Comparison of ENCODE assay signal across 8 mouse cellular contexts in genomic region chr3:98013086-98013400, GRCm38 (mm10). TPM values are rescaled to one million over a fixed set of nuclear protein-coding genes. Genes with fewer than 3 reads are reported as not detected.
A peak's percentile ranks its signal among the peaks of the same experiment; 100 is the strongest.
DNase-seq lines count a peak whose midpoint lies in the region; ATAC-seq and TF ChIP-seq lines count a peak whose summit lies in the region.

No protein-coding gene starts in this region.

- no peak overlapping the region for H3K27ac ChIP-seq in lung, embryonic 16.5 days (ENCODE audit: low read length)
- no peak overlapping the region for H3K27ac ChIP-seq in limb, embryonic 13.5 days
- H3K27ac ChIP-seq in olfactory bulb, adult 2 months (ENCODE audit: insufficient read depth, low read depth, low read length) = no peak overlapping the region

- no peak for TF ChIP-seq POLR2A in olfactory bulb, adult 2 months (IDR thresholded peaks at IDR 0.05; ENCODE audit: insufficient read depth, low read depth, low read length)

- H3K9me3 ChIP-seq in lung, embryonic 16.5 days (ENCODE audit: control insufficient read depth, low read length) = no peaks in the 10 kb centered on the region
- H3K9me3 ChIP-seq in erythroblast, embryonic 14.5 days (ENCODE audit: control insufficient read depth, low read length) = no peaks in the 10 kb centered on the region
- no peaks in the 10 kb centered on the region for H3K9me3 ChIP-seq in limb, embryonic 13.5 days

- intact Hi-C loops in left cerebral cortex, postnatal 25 days (cut with DNase I) = loop anchor here (5.0 kb wide), 2 partner anchors 71 to 104 kb away; no protein-coding TSS in a partner anchor

- H3K9ac ChIP-seq in lung, embryonic 16.5 days (ENCODE audit: low read length) = peak overlapping the region; percentile 70
- H3K9ac ChIP-seq in limb, embryonic 13.5 days = peak overlapping the region; percentile 99

- peaks cover 23% of the 10 kb centered on the region for H3K4me1 ChIP-seq in lung, embryonic 16.5 days (replicated peaks; ENCODE audit: control insufficient read depth, insufficient read depth, low read length)
- H3K4me1 ChIP-seq in erythroblast, embryonic 14.5 days (ENCODE audit: control insufficient read depth) = peaks cover 38% of the 10 kb centered on the region
- H3K4me1 ChIP-seq in limb, embryonic 13.5 days = peaks cover 36% of the 10 kb centered on the region
- H3K4me1 ChIP-seq in olfactory bulb, adult 2 months (ENCODE audit: control insufficient read depth, insufficient read depth, low read length) = peaks cover 9% of the 10 kb centered on the region; the same call in 1 of the 2 replicates

- 0% methylated on average over 18 of the region's 18 CpGs for WGBS in lung, embryonic 16.5 days
- 0% methylated on average over 18 of the region's 18 CpGs for whole genome bisulfite sequencing in limb, embryonic 13.5 days
- under 1% methylated on average over 18 of the region's 18 CpGs for WGBS in olfactory bulb, adult 2 months

- H3K4me3 ChIP-seq in lung, embryonic 16.5 days (ENCODE audit: low read length) = peak overlapping the region; percentile 88
- peak overlapping the region; percentile 84 for H3K4me3 ChIP-seq in erythroblast, embryonic 14.5 days (replicated peaks)
- H3K4me3 ChIP-seq in limb, embryonic 13.5 days = peak overlapping the region; percentile 95
- H3K4me3 ChIP-seq in olfactory bulb, adult 2 months (ENCODE audit: insufficient read depth, low read depth, low read length) = peak overlapping the region; percentile 82

- DNase-seq in lung, postnatal 25 days (ENCODE audit: low spot score) = no peak
- DNase-seq in left cerebral cortex, postnatal 25 days (ENCODE audit: low spot score in 2 of 2) = no peak
- no peak for DNase-seq in adrenal gland, adult 2 months
- DNase-seq in adrenal gland, adult 18-20 months (ENCODE audit: low spot score in 2 of 2) = no peak

- peak overlapping the region; percentile 73 for H3K4me2 ChIP-seq in lung, embryonic 16.5 days (ENCODE audit: low read depth, low read length)
- peak overlapping the region; percentile 74 for H3K4me2 ChIP-seq in limb, embryonic 13.5 days (replicated peaks)

- TF ChIP-seq CTCF in olfactory bulb, adult 2 months (IDR thresholded peaks at IDR 0.05; ENCODE audit: insufficient read depth, low read depth, low read length) = no peak

- H3K27me3 ChIP-seq in lung, embryonic 16.5 days (ENCODE audit: control insufficient read depth, insufficient read depth, low read depth, low read length) = no peaks in the 10 kb centered on the region
- peaks cover 3% of the 10 kb centered on the region; the same call in 1 of the 2 replicates for H3K27me3 ChIP-seq in erythroblast, embryonic 14.5 days (ENCODE audit: control insufficient read depth)
- no peaks in the 10 kb centered on the region for H3K27me3 ChIP-seq in limb, embryonic 13.5 days

- ATAC-seq in lung, embryonic 16.5 days (ENCODE audit: low read depth) = no peak
- no peak; the same call in 1 of the 2 replicates for ATAC-seq in limb, embryonic 13.5 days (ENCODE audit: low FRiP score, low read depth)

- H3K36me3 ChIP-seq in lung, embryonic 16.5 days (ENCODE audit: control insufficient read depth, insufficient read depth, low read length) = no peaks in the 10 kb centered on the region
- H3K36me3 ChIP-seq in erythroblast, embryonic 14.5 days (ENCODE audit: control insufficient read depth) = no peaks in the 10 kb centered on the region
- no peaks in the 10 kb centered on the region for H3K36me3 ChIP-seq in limb, embryonic 13.5 days

RNA-seq across cellular contexts. Expression of gene Notch2, which starts 0.3 kb away (rescaled TPM):
- polyA plus RNA-seq in lung, embryonic 16.5 days (2015; fragmentation: Nextera tagmentation; extraction: Ambion mirVana) = 34.1 and 35.7 TPM in 2 replicates
- 0.05 and 0.08 TPM in 2 replicates for polyA plus RNA-seq in erythroblast, embryonic 14.5 days (2012)
- 39.9 and 43.5 TPM in 2 replicates for polyA plus RNA-seq in limb, embryonic 13.5 days (2015; fragmentation: Nextera tagmentation; extraction: Ambion mirVana)
- polyA plus RNA-seq in olfactory bulb, adult 2 months (2012; ENCODE audit: insufficient read depth, insufficient read length, low replicate concordance, missing spikeins) = 43.4 TPM in 1 of 2 replicates, not detected in the other
- 10 to 100 TPM; 12.9 to 15.3 TPM for total RNA-seq in left cerebral cortex, postnatal 25 days (2021)
- 10 to 100 TPM; 53.8 to 70.1 TPM for total RNA-seq in adrenal gland, adult 2 months (2021)
- polyA plus RNA-seq in adrenal gland, adult 2 months (2012; rRNA removed) = 26.4 and 33.9 TPM in 2 replicates
- total RNA-seq in adrenal gland, adult 18-20 months (2021) = 10 to 100 TPM; 46.6 to 79.1 TPM
